Mouse (Mus musculus) ES-E14 (cell line): Measurements from ENCODE around the gene Cgnl1.

ENCODE experiments used
- CHD2 ChIP-seq: IDR thresholded peaks from 2 replicates; pipeline ENCODE4 v1.6.1; 2014; ENCODE audit warnings: mild to moderate bottlenecking, low read depth, low read length, inconsistent platforms
- HCFC1 ChIP-seq: IDR thresholded peaks from 2 replicates; pipeline ENCODE4 v1.6.1; 2012; ENCODE audit warnings: low read length, inconsistent platforms, borderline replicate concordance; ENCODE audit not compliant: insufficient read depth
- ZC3H11A ChIP-seq: IDR thresholded peaks from 2 replicates; pipeline ENCODE4 v1.6.1; 2012; ENCODE audit warnings: low read depth, mild to moderate bottlenecking, inconsistent platforms, low read length, borderline replicate concordance

DNA sequence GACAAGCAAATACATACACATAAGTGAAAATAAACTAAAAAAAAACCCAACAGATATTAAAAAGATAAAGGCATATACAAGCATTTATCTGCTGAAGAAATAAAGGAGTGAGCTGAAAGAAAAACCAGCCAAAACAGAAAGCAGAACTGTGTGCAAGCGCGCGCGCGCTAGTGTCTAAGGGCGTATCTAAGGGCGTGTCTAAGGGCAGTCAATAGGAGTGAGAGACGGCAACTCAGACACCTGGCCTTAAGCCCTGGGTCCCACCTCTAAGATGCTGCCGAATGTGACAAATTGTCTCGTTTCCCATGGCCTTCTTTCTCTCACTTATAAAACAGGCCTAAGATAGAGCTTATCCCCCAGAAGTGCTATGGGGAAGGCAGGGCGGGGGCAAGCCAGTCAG is 6.9 kb downstream of the Cgnl1 start:
- TF ChIP-seq CHD2: no peak
- TF ChIP-seq ZC3H11A: no peak
- TF ChIP-seq HCFC1: no peak
